Mouse (Mus musculus) midbrain, postnatal 0 days (tissue): ENCODE measurements around the gene Xlr5a. TPM values are rescaled to one million over a fixed set of nuclear protein-coding genes. Genes with fewer than 3 reads are reported as not detected.
"Not testable (repeated sequence)": the region's sequence is repeated elsewhere in the genome, so short reads cannot be mapped to it uniquely, and the experiment has no call there.

Experiments
- ATAC-seq: fragments of 200-750 bp; cut with Nextera tagmentation; 2 replicates; pipeline ENCODE4 v1.8.0; 2017; ENCODE audit warnings: moderate number of reproducible peaks, mild to moderate bottlenecking, moderate TSS enrichment, moderate library complexity; ENCODE audit not compliant: low FRiP score
- DNase-seq: peaks from one replicate; pipeline ENCODE4 v3.0.0-alpha.2; 2015; ENCODE audit warnings: low spot score
- H3K27ac ChIP-seq: fragments of 300-500 bp; sonication (generic); 2 replicates; pipeline ENCODE4 v1.5.1; 2014; ENCODE audit warnings: low read depth, mild to moderate bottlenecking, low read length, mixed read lengths
- H3K27me3 ChIP-seq: fragments of 300-500 bp; sonication (generic); 2 replicates; pipeline ENCODE4 v1.6.1; 2014; ENCODE audit warnings: low read length, control low read depth, mixed read lengths; ENCODE audit not compliant: insufficient read depth
- H3K36me3 ChIP-seq: fragments of 300-500 bp; sonication (generic); 2 replicates; pipeline ENCODE4 v1.6.1; 2014; ENCODE audit warnings: low read length, control low read depth, mixed read lengths; ENCODE audit not compliant: insufficient read depth
- H3K4me1 ChIP-seq: fragments of 300-500 bp; sonication (generic); 2 replicates; pipeline ENCODE4 v1.6.1; 2014; ENCODE audit warnings: mild to moderate bottlenecking, control low read depth, antibody characterized with exemption, low read length, mixed read lengths; ENCODE audit not compliant: insufficient read depth
- H3K4me2 ChIP-seq: fragments of 300-500 bp; sonication (generic); 2 replicates; pipeline ENCODE4 v1.6.1; 2014; ENCODE audit warnings: low read depth, mild to moderate bottlenecking, low read length, mixed read lengths; ENCODE audit not compliant: poor library complexity, severe bottlenecking
- H3K4me3 ChIP-seq: fragments of 300-500 bp; sonication (generic); 2 replicates; pipeline ENCODE4 v1.5.1; 2014; ENCODE audit warnings: low read depth, mild to moderate bottlenecking, low read length, moderate library complexity
- H3K9ac ChIP-seq: fragments of 300-500 bp; sonication (generic); replicated peaks from 2 replicates; pipeline ENCODE4 v1.6.1; 2014; ENCODE audit warnings: mild to moderate bottlenecking, low read length, moderate library complexity, mixed read lengths; ENCODE audit not compliant: poor library complexity, severe bottlenecking
- H3K9me3 ChIP-seq: fragments of 300-500 bp; sonication (generic); 2 replicates; pipeline ENCODE4 v1.6.1; 2016; ENCODE audit warnings: low read length, control low read depth
- CTCF ChIP-seq: IDR thresholded peaks from 2 replicates; pipeline ENCODE4 v1.5.1; 2016; ENCODE audit warnings: antibody characterized with exemption, mild to moderate bottlenecking
- WGBS: fragments of 180-500 bp; shearing (Covaris S2); extraction: QIAGEN DNeasy Blood & Tissue Kit; methylation state at CpG from one replicate; pipeline ENCODE4 v1.1.7; 2014; 5-methylcytosine and 5-hydroxymethylcytosine counted together
- polyA plus RNA-seq: library from polyadenylated mRNA; unstranded; fragments of >200 nt; fragmentation: Nextera tagmentation; extraction: Ambion mirVana; gene quantifications from 2 replicates; pipeline ENCODE4 v1.2.1, GENCODE M21; 2015
- total RNA-seq: library from RNA; depleted of rRNA; stranded (reverse); fragments of >200 nt; gene quantifications from 2 replicates; pipeline ENCODE4 v1.2.3, GENCODE M21; 2014; rRNA removed

The Xlr5a gene
- total RNA-seq: not detected in 2 replicates
- polyA plus RNA-seq: not detected in 2 replicates

DNA sequence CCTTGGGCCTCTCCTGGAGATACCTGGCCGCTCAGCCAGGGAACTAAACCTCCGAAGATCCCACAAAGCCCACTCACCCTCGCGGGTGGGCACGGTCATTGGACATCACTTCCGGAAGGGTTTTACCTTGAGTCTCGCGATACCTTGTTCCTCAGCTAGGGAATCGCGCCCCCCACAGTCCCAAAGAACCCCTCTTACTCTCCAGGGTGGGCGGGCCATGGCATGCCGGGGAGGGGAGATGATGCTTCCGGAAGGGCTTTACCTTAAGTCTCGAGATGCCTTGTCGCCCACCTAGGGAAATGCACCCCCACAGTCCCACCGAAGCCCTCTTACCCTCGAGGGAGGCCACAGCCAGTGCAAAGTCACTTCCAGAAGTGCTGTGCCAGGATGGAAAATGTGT is at the start of gene Xlr5a, which contains the start of gene Xlr5c:
TSS of gene Xlr5a (minus strand) at position 101 of the 400 bp plus-strand sequence.
TSS of gene Xlr5c (minus strand) at position 101 of the 400 bp plus-strand sequence.
- H3K4me2 ChIP-seq, H3K9me3 ChIP-seq, ATAC-seq, DNase-seq, H3K4me1 ChIP-seq, H3K36me3 ChIP-seq, H3K27ac ChIP-seq, H3K27me3 ChIP-seq, H3K9ac ChIP-seq, H3K4me3 ChIP-seq: not testable (repeated sequence)
- 88% methylated on average over 12 of the region's 17 CpGs for WGBS

DNA sequence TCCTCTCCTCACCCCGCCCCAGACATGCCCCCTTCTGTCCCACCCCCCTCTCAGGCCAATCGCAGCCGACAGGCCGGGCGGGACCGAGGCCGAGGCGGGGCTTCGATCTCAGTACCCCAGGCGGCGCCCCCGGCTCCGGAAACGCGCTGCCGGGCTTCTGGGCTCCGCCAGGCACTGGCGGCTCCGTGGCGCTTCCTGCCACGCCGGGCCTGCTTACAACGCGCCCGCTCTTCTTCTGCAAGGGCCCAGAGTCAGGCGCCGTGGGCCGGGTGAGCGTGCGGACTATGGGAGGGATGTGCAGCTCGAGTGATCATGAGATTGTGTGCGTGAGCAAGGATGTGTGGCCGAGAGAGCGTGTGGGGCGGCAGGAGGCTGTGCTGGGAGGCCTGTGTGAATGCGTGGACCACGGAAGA is 49.7 kb upstream of the Xlr5a start, which contains the start of gene Zfp275:
TSS of gene Zfp275 (plus strand) at position 139 of the 413 bp plus-strand sequence.
- TF ChIP-seq CTCF: no peak
- peak; percentile 94 for ATAC-seq
- H3K27me3 ChIP-seq: no peaks in the 10 kb centered on the region
- 28% methylated on average over 37 of the region's 37 CpGs for WGBS
- H3K9ac ChIP-seq: peak within 1 kb of the TSS; percentile 76
- no peaks in the 10 kb centered on the region for H3K36me3 ChIP-seq
- H3K9me3 ChIP-seq: no peaks in the 10 kb centered on the region
- H3K4me3 ChIP-seq: peak within 1 kb of the TSS; percentile 51
- peak within 1 kb of the TSS; percentile 49 for H3K4me2 ChIP-seq
- DNase-seq: peak; percentile 79
- H3K27ac ChIP-seq: peak within 1 kb of the TSS; percentile 79
- H3K4me1 ChIP-seq: no peaks in the 10 kb centered on the region

DNA sequence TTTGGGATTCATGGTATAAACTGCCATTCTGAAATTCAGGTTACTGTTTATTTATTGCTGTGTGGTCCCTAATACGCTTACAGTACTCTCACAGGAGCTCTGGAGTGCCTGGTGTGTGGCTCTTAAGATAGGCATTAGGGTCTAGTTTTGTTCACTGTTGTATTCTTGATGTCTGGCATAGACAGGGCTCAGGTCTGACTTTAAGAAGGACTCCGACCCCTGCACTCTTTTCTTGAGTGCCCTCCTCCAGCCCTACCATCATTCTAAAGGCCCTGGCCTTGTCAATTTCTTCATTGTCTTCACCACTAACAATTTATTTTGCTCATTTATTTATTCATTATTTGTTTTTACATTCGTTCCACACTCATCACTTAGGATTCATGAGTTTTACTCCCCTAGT is 49.3 kb upstream of the Xlr5a start:
- 31% methylated on average over 3 of the region's 3 CpGs for WGBS
- H3K4me3 ChIP-seq: peak overlapping the region; percentile 51
- ATAC-seq (peak; percentile 31; the same call in 1 of the 2 replicates), DNase-seq (no peak)
- peak overlapping the region; percentile 76 for H3K9ac ChIP-seq
- no peaks in the 10 kb centered on the region for H3K9me3 ChIP-seq
- no peaks in the 10 kb centered on the region for H3K36me3 ChIP-seq
- H3K4me1 ChIP-seq: no peaks in the 10 kb centered on the region
- TF ChIP-seq CTCF: no peak
- H3K27ac ChIP-seq: peak overlapping the region; percentile 79; the same call in 1 of the 2 replicates
- H3K27me3 ChIP-seq: no peaks in the 10 kb centered on the region
- H3K4me2 ChIP-seq: peak overlapping the region; percentile 49

DNA sequence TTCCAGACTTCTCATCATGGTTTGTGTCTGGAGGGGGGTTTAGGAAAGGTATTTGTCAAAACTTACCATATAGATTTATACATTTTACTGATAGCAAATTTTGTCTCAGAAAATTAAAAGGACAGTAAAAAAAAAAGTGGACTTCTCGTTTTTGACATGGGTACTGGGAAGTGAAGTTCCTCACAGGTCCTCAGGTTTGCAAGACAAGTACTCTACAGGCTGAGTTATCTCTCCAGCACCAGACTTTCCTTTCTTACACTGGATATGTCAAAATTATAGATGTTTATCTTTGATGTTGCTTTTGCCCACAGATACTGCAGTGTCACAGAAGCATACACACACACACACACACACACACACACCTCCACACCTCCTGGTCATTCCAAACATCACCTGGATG is 48.7 kb upstream of the Xlr5a start:
- no peaks in the 10 kb centered on the region for H3K4me1 ChIP-seq
- DNase-seq: no peak
- no peak overlapping the region for H3K9ac ChIP-seq
- 44% methylated on average over 1 of the region's 1 CpGs for WGBS
- H3K9me3 ChIP-seq: no peaks in the 10 kb centered on the region
- no peak for TF ChIP-seq CTCF
- H3K4me3 ChIP-seq: no peak overlapping the region
- no peak overlapping the region for H3K27ac ChIP-seq
- no peak overlapping the region for H3K4me2 ChIP-seq
- ATAC-seq: no peak
- no peaks in the 10 kb centered on the region for H3K36me3 ChIP-seq
- H3K27me3 ChIP-seq: no peaks in the 10 kb centered on the region

DNA sequence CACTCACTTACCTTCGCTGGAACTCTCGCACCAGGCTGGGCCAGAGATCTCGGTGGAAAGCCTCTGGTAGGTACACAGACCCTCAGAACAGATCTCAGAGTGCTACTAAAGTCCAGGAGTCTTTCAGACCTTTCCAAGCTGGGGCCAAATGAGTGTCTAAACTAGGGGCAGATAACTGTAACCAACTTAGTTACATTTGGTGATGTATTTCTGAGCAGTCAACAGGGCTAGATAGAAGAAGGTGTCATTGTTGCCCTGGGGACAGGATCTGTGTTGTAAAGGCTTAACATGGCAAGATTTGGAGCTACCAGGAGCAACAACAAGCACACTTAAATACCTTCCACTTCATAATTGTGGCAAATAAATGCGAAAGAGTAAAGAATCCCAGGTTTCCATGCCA is 44.0 kb upstream of the Xlr5a start, which contains the start of gene Gm45015:
TSS of gene Gm45015 (minus strand) at position 101 of the 400 bp plus-strand sequence.
- Histone ChIP-seq H3K27ac (no peak within 1 kb of the TSS), H3K4me1 (no peaks in the 10 kb centered on the region), H3K9me3 (no peaks in the 10 kb centered on the region), H3K9ac (no peak within 1 kb of the TSS), H3K36me3 (no peaks in the 10 kb centered on the region), H3K27me3 (no peaks in the 10 kb centered on the region), H3K4me2 (no peak within 1 kb of the TSS), H3K4me3 (no peak within 1 kb of the TSS)
- WGBS: 83% methylated on average over 4 of the region's 4 CpGs
- DNase-seq (no peak), ATAC-seq (no peak)
- TF ChIP-seq CTCF: no peak

DNA sequence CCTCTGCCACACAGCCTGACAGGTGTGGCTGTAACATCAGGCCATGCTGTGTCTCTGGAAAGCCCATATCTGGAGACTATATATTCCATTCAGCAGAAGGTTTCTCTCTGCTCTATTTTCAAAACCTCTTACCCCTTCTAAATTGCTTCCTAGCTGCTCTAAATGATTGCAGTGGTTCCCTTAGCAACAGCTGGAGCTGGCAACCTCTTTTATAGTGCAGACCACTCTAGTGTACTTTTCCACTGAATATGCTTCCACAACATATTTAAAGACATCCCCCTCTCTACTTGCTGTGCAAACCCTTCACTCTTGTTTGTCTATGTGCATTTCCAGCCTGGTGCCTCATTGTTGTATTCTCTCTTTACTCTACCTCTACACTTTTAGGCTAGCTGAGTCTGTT is 40.8 kb upstream of the Xlr5a start:
- Histone ChIP-seq H3K9ac (no peak overlapping the region), H3K4me1 (no peaks in the 10 kb centered on the region), H3K4me3 (no peak overlapping the region), H3K36me3 (no peaks in the 10 kb centered on the region), H3K9me3 (no peaks in the 10 kb centered on the region), H3K27ac (0 out of 2 replicates have a peak overlapping the region, but pooled peaks have one; percentile 7), H3K27me3 (no peaks in the 10 kb centered on the region), H3K4me2 (no peak overlapping the region)
- no peak for TF ChIP-seq CTCF
- ATAC-seq (no peak), DNase-seq (peak; percentile 8)
